ENCODE assay signal across 7 mouse cellular contexts in genomic region chr10:80348244-80348781, GRCm38 (mm10). TPM values are rescaled to one million over a fixed set of nuclear protein-coding genes. Genes with fewer than 3 reads are reported as not detected.
DNase-seq lines count a peak whose midpoint lies in the region; ATAC-seq lines count a peak whose summit lies in the region.

Adamtsl5 (minus strand) TSS chr10:80348412.

- peak within 1 kb of the TSS; percentile 32; the same call in 1 of the 2 replicates for H3K4me2 ChIP-seq in midbrain, embryonic 16.5 days (ENCODE audit: low read length)

- peak within 1 kb of the TSS; percentile 44 for H3K4me3 ChIP-seq in forebrain, embryonic 10.5 days
- H3K4me3 ChIP-seq in midbrain, embryonic 16.5 days (ENCODE audit: low read depth, low read length): no peak within 1 kb of the TSS; the same call in 1 of the 2 replicates

- H3K27ac ChIP-seq in forebrain, embryonic 10.5 days: no peak within 1 kb of the TSS
- H3K27ac ChIP-seq in midbrain, embryonic 16.5 days (ENCODE audit: low read length): no peak within 1 kb of the TSS

- H3K27me3 ChIP-seq in forebrain, embryonic 10.5 days (ENCODE audit: poor library complexity, severe bottlenecking): peaks cover 100% of the 10 kb centered on the region
- H3K27me3 ChIP-seq in midbrain, embryonic 16.5 days (ENCODE audit: control insufficient read depth, insufficient read depth, low read depth, low read length): peaks cover 81% of the 10 kb centered on the region

- H3K36me3 ChIP-seq in forebrain, embryonic 10.5 days (replicated peaks): no peaks in the 10 kb centered on the region
- no peaks in the 10 kb centered on the region for H3K36me3 ChIP-seq in midbrain, embryonic 16.5 days (ENCODE audit: control insufficient read depth, insufficient read depth, low read length)

- WGBS in forebrain, embryonic 10.5 days: under 1% methylated on average over 42 of the region's 42 CpGs
- WGBS in midbrain, embryonic 16.5 days: under 1% methylated on average over 38 of the region's 42 CpGs

- no peaks in the 10 kb centered on the region for H3K9me3 ChIP-seq in forebrain, embryonic 10.5 days
- H3K9me3 ChIP-seq in midbrain, embryonic 16.5 days (replicated peaks; ENCODE audit: control insufficient read depth, low read length, poor library complexity, severe bottlenecking): no peaks in the 10 kb centered on the region

- H3K4me1 ChIP-seq in forebrain, embryonic 10.5 days: peaks cover 45% of the 10 kb centered on the region
- peaks cover under 1% of the 10 kb centered on the region; the same call in 1 of the 2 replicates for H3K4me1 ChIP-seq in midbrain, embryonic 16.5 days (ENCODE audit: control insufficient read depth, insufficient read depth, low read length)

- ATAC-seq in midbrain, embryonic 16.5 days: no peak; the same call in 1 of the 2 replicates

- intact Hi-C loops in heart, postnatal 14 days (cut with DNase I): loop anchor here (1.0 kb wide), 1 partner anchor 53 kb away; the partner anchor contains the start of gene Apc2

- DNase-seq in ES-CJ7 (ENCODE audit: low read depth, low spot score) (peak; percentile 76), liver (peak; percentile 82)
- DNase-seq in adrenal gland, postnatal 25 days: peak; percentile 51
- DNase-seq in forebrain, embryonic 10.5 days (ENCODE audit: extremely low spot score, low spot score): no peak
- peak; percentile 85 to 86 for DNase-seq in heart, postnatal 14 days
- DNase-seq in thymus, postnatal 25 days: peak; percentile 75

- no peak within 1 kb of the TSS for H3K9ac ChIP-seq in midbrain, embryonic 16.5 days (ENCODE audit: low read depth, low read length)

RNA-seq across cellular contexts. Expression of gene Adamtsl5, which starts in this region (rescaled TPM):
- total RNA-seq in adrenal gland, postnatal 25 days (2021): 8.9 and 10.4 TPM in 2 replicates
- 0.27 and 0.54 TPM in 2 replicates for polyA plus RNA-seq in forebrain, embryonic 10.5 days (2016; fragmentation: Nextera tagmentation; extraction: Ambion mirVana)
- 10 to 100 TPM; 43.8 to 44.5 TPM for total RNA-seq in heart, postnatal 14 days (2021)
- 0.38 and 0.40 TPM in 2 replicates for polyA plus RNA-seq in midbrain, embryonic 16.5 days (2015; fragmentation: Nextera tagmentation; extraction: Ambion mirVana)
